Mouse (Mus musculus) brain, embryonic 14.5 days (tissue): ENCODE results near the gene Pfdn5. TPM values are rescaled to one million over a fixed set of nuclear protein-coding genes. Genes with fewer than 3 reads are reported as not detected.

Experiments used
- DNase-seq: peaks from one replicate; pipeline ENCODE4 v3.0.0-alpha.2; 2011; ENCODE audit warnings: low read depth
- CTCF ChIP-seq: fragments of 200-500 bp; IDR thresholded peaks from 2 replicates; pipeline ENCODE4 v1.5.1; 2012; ENCODE audit warnings: inconsistent platforms, mild to moderate bottlenecking, moderate library complexity, borderline replicate concordance; ENCODE audit not compliant: insufficient read depth, insufficient read length; ENCODE audit errors: extremely low read depth
- POLR2A ChIP-seq: fragments of 200-500 bp; IDR thresholded peaks from 2 replicates; pipeline ENCODE4 v1.6.1; 2012; ENCODE audit warnings: mild to moderate bottlenecking, inconsistent platforms, borderline replicate concordance; ENCODE audit not compliant: poor library complexity, insufficient read depth, insufficient read length, severe bottlenecking; ENCODE audit errors: extremely low read depth
- polyA plus RNA-seq: library from polyadenylated mRNA; depleted of rRNA; stranded (reverse); fragments of >200 nt; gene quantifications from 2 replicates; pipeline ENCODE4 v1.2.3, GENCODE M21; 2012

Pfdn5 gene
- polyA plus RNA-seq, 1 experiment, result 362 TPM

GRCm38 (mm10) chr15:102296368-102297006, 29.4 kb upstream of the Pfdn5 start:
- TF ChIP-seq POLR2A, result no peak
- no peak for TF ChIP-seq CTCF

GRCm38 (mm10) chr15:102302542-102302941, 23.4 kb upstream of the Pfdn5 start:
- no peak for TF ChIP-seq CTCF
- TF ChIP-seq POLR2A, result no peak
- DNase-seq, result no peak

More at GRCm38 (mm10) chr15:102296368-102297006, 29.4 kb upstream of the Pfdn5 start:
- no peak for DNase-seq

GRCm38 (mm10) chr15:102308717-102309116, 17.2 kb upstream of the Pfdn5 start:
- TF ChIP-seq POLR2A (no peak), CTCF (no peak)
- no peak for DNase-seq

- TF ChIP-seq CTCF, result no peak
- no peak for TF ChIP-seq POLR2A
- no peak for DNase-seq
These were observed 15.7 kb upstream of the Pfdn5 start for GRCm38 (mm10) chr15:102310074-102310845.

- no peak for TF ChIP-seq POLR2A
- no peak for TF ChIP-seq CTCF
- no peak for DNase-seq
These were observed 14.4 kb upstream of the Pfdn5 start for GRCm38 (mm10) chr15:102311489-102311888.

- DNase-seq, result no peak
- TF ChIP-seq POLR2A (no peak), CTCF (no peak)
These were observed 10.6 kb upstream of the Pfdn5 start for GRCm38 (mm10) chr15:102315292-102315691.

GRCm38 (mm10) chr15:102316263-102316662, 9.7 kb upstream of the Pfdn5 start:
- peak; percentile 74 for DNase-seq
- TF ChIP-seq POLR2A, result no peak
- peak; percentile 71 for TF ChIP-seq CTCF

GRCm38 (mm10) chr15:102324654-102325473, 1.1 kb upstream of the Pfdn5 start:
- DNase-seq, result peak; percentile 4
- no peak for TF ChIP-seq CTCF
- TF ChIP-seq POLR2A, result no peak

GRCm38 (mm10) chr15:102326892-102327291, 976 bp downstream of the Pfdn5 start:
- TF ChIP-seq CTCF (no peak), POLR2A (no peak)
- DNase-seq, result no peak

- peak; percentile 96 for DNase-seq
- no peak for TF ChIP-seq POLR2A
- no peak for TF ChIP-seq CTCF
These were observed 5.7 kb downstream of the Pfdn5 start, which contains the start of gene Myg1 for GRCm38 (mm10) chr15:102331610-102332015. Gene Myg1 (plus strand): TSS chr15:102331709.

- TF ChIP-seq POLR2A (no peak), CTCF (no peak)
- DNase-seq, result no peak
These were observed 9.3 kb downstream of the Pfdn5 start for GRCm38 (mm10) chr15:102335254-102335653.
